Mouse (Mus musculus) spleen, adult 2 months (tissue): Measurements from ENCODE around the gene Prickle1.

Experiments
- CTCF ChIP-seq: fragments of 200-500 bp; IDR thresholded peaks from 2 replicates; pipeline ENCODE4 v1.5.1; 2011; ENCODE audit warnings: mild to moderate bottlenecking, inconsistent platforms; ENCODE audit not compliant: insufficient read depth, insufficient read length, insufficient replicate concordance; ENCODE audit errors: extremely low read depth
- POLR2A ChIP-seq: fragments of 200-500 bp; IDR thresholded peaks from 2 replicates; pipeline ENCODE4 v1.6.1; 2011; ENCODE audit warnings: low read depth, low read length, inconsistent platforms

DNA sequence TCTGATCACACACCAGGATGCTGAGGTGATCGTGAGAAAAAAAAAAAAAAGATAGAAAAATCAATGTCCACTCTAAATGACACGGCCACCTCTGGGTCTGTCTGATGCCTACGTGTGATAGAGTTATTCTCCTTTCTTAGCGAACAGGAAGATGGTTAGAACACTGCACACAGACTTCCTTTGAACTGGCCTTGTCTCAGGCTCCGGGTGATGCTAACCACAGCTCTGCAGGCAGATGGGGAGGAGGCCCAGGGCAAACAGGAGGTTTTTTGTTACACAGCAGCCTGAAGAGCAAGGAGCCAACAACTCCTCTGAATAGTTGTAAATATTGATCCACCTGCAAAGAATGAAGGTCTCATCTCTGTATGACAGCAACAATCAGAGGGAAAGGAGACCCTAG is 32.2 kb downstream of the Prickle1 start:
- TF ChIP-seq CTCF (no peak), POLR2A (no peak)
